Mouse (Mus musculus) kidney, adult 8-10 months (tissue): ENCODE measurements around the gene Dcpp1.

ENCODE experiments used
- DNase-seq, 2 experiments: peaks; one replicate each; pipeline ENCODE4 v3.0.0; 2022

Gene Dcpp1

GRCm38 (mm10) chr17:23931157-23931556 lies 50.5 kb downstream of the Dcpp1 start:
- DNase-seq: no peak
